Mouse (Mus musculus) kidney, embryonic 14.5 days (tissue): ENCODE results near the gene Arl3. TPM values are rescaled to one million over a fixed set of nuclear protein-coding genes. Genes with fewer than 3 reads are reported as not detected.

Experiments
- ATAC-seq: fragments of 200-750 bp; cut with Nextera tagmentation; 2 replicates; pipeline ENCODE4 v1.8.0; 2017; ENCODE audit warnings: moderate number of reproducible peaks, mild to moderate bottlenecking, moderate TSS enrichment, moderate library complexity; ENCODE audit not compliant: low FRiP score, low TSS enrichment
- H3K27ac ChIP-seq: fragments of 300-500 bp; sonication (generic); 2 replicates; pipeline ENCODE4 v1.5.1; 2014; ENCODE audit warnings: low read depth, mild to moderate bottlenecking, low read length, moderate library complexity, mixed read lengths
- H3K27me3 ChIP-seq: fragments of 300-500 bp; sonication (generic); 2 replicates; pipeline ENCODE4 v1.6.1; 2014; ENCODE audit warnings: mild to moderate bottlenecking, low read length; ENCODE audit not compliant: control insufficient read depth, insufficient read depth
- H3K36me3 ChIP-seq: fragments of 300-500 bp; sonication (generic); 2 replicates; pipeline ENCODE4 v1.6.1; 2014; ENCODE audit warnings: low read length, mixed read lengths; ENCODE audit not compliant: control insufficient read depth, insufficient read depth
- H3K4me1 ChIP-seq: fragments of 300-500 bp; sonication (generic); 2 replicates; pipeline ENCODE4 v1.6.1; 2014; ENCODE audit warnings: low read length, mixed read lengths; ENCODE audit not compliant: control insufficient read depth, insufficient read depth
- H3K4me2 ChIP-seq: fragments of 300-500 bp; sonication (generic); replicated peaks from 2 replicates; pipeline ENCODE4 v1.6.1; 2014; ENCODE audit warnings: low read depth, mild to moderate bottlenecking, low read length
- H3K4me3 ChIP-seq: fragments of 300-500 bp; sonication (generic); 2 replicates; pipeline ENCODE4 v1.5.1; 2014; ENCODE audit warnings: mild to moderate bottlenecking, low read length
- H3K9ac ChIP-seq: fragments of 300-500 bp; sonication (generic); 2 replicates; pipeline ENCODE4 v1.6.1; 2014; ENCODE audit warnings: low read depth, mild to moderate bottlenecking, low read length, moderate library complexity
- H3K9me3 ChIP-seq: fragments of 300-500 bp; sonication (generic); 2 replicates; pipeline ENCODE4 v1.6.1; 2016; ENCODE audit warnings: low read length; ENCODE audit not compliant: control insufficient read depth
- WGBS: fragments of 180-500 bp; shearing (Covaris S2); extraction: QIAGEN DNeasy Blood & Tissue Kit; methylation state at CpG from one replicate; pipeline ENCODE4 v1.1.7; 2014; 5-methylcytosine and 5-hydroxymethylcytosine counted together
- polyA plus RNA-seq: library from polyadenylated mRNA; unstranded; fragments of >200 nt; fragmentation: Nextera tagmentation; extraction: Ambion mirVana; gene quantifications from 2 replicates; pipeline ENCODE4 v1.2.1, GENCODE M21; 2014

Gene Arl3
- polyA plus RNA-seq, 1 experiment from 2014 or later: 98.3 TPM

GRCm38 (mm10) chr19:46481352-46481751, 91.6 kb downstream of the Arl3 start:
- Histone ChIP-seq H3K36me3 (peaks cover 21% of the 10 kb centered on the region), H3K4me1 (peaks cover 78% of the 10 kb centered on the region), H3K9me3 (no peaks in the 10 kb centered on the region; the same call in 1 of the 2 replicates), H3K27ac (peak overlapping the region; percentile 37; the same call in 1 of the 2 replicates), H3K4me3 (no peak overlapping the region), H3K4me2 (no peak overlapping the region), H3K9ac (no peak overlapping the region), H3K27me3 (no peaks in the 10 kb centered on the region)
- no peak for ATAC-seq
- WGBS: 33% methylated on average over 3 of the region's 3 CpGs

Other genes with a start within 250 kb of the Arl3 start
- 1.7 and 1.8 TPM in 2 replicates for gene Psd, start 246.0 kb downstream of the Arl3 start, polyA plus RNA-seq
- 14.2 and 18.2 TPM in 2 replicates for gene Fbxl15, start 245.0 kb downstream of the Arl3 start, polyA plus RNA-seq
- 164 and 165 TPM in 2 replicates for gene Cuedc2, start 234.5 kb downstream of the Arl3 start, polyA plus RNA-seq
- gene Mfsd13a, start 232.1 kb downstream of the Arl3 start, polyA plus RNA-seq: 7.9 and 10.8 TPM in 2 replicates
- gene 2310034G01Rik, start 222.9 kb downstream of the Arl3 start, polyA plus RNA-seq: 2.7 and 3.5 TPM in 2 replicates
- gene Actr1a, start 177.4 kb downstream of the Arl3 start, polyA plus RNA-seq: 78.5 and 134 TPM in 2 replicates
- gene Sufu, start 176.3 kb downstream of the Arl3 start, polyA plus RNA-seq: 28.1 and 48.8 TPM in 2 replicates
- gene Trim8, start 71.5 kb downstream of the Arl3 start, polyA plus RNA-seq: 28.3 and 35.6 TPM in 2 replicates
- 18.1 and 25.1 TPM in 2 replicates for gene Sfxn2, start 167 bp upstream of the Arl3 start, polyA plus RNA-seq
- gene Wbp1l, start 25.9 kb upstream of the Arl3 start, polyA plus RNA-seq: 26.2 and 46.1 TPM in 2 replicates
- gene Cyp17a1, start 100.0 kb upstream of the Arl3 start, polyA plus RNA-seq: not detected in 2 replicates
- gene Borcs7, start 116.7 kb upstream of the Arl3 start, polyA plus RNA-seq: 19.9 and 20.1 TPM in 2 replicates
- 32.1 and 39.0 TPM in 2 replicates for gene As3mt, start 134.3 kb upstream of the Arl3 start, polyA plus RNA-seq
- gene Cnnm2, start 188.4 kb upstream of the Arl3 start, polyA plus RNA-seq: 3.7 and 6.8 TPM in 2 replicates